Mouse (Mus musculus) neural tube, embryonic 13.5 days (tissue): ENCODE results near the gene Ggn. TPM values are rescaled to one million over a fixed set of nuclear protein-coding genes. Genes with fewer than 3 reads are reported as not detected.
"Not testable (repeated sequence)": the region's sequence is repeated elsewhere in the genome, so short reads cannot be mapped to it uniquely, and the experiment has no call there.

Source experiments
- ATAC-seq: fragments of 200-750 bp; cut with Nextera tagmentation; 2 replicates; pipeline ENCODE4 v1.8.0; 2017; ENCODE audit warnings: low read depth, mild to moderate bottlenecking, moderate TSS enrichment, moderate library complexity
- H3K27ac ChIP-seq: fragments of 300-500 bp; sonication (generic); replicated peaks from 2 replicates; pipeline ENCODE4 v1.5.1; 2015; ENCODE audit warnings: moderate library complexity, mild to moderate bottlenecking, inconsistent platforms
- H3K27me3 ChIP-seq: fragments of 300-500 bp; sonication (generic); 2 replicates; pipeline ENCODE4 v1.6.1; 2015; ENCODE audit warnings: mild to moderate bottlenecking, inconsistent platforms
- H3K36me3 ChIP-seq: fragments of 300-500 bp; sonication (generic); 2 replicates; pipeline ENCODE4 v1.6.1; 2015; ENCODE audit warnings: mild to moderate bottlenecking, inconsistent platforms
- H3K4me1 ChIP-seq: fragments of 300-500 bp; sonication (generic); replicated peaks from 2 replicates; pipeline ENCODE4 v1.6.1; 2015; ENCODE audit warnings: inconsistent platforms
- H3K4me2 ChIP-seq: fragments of 300-500 bp; sonication (generic); 2 replicates; pipeline ENCODE4 v1.6.1; 2015; ENCODE audit warnings: inconsistent platforms, mild to moderate bottlenecking, moderate library complexity
- H3K4me3 ChIP-seq: fragments of 300-500 bp; sonication (generic); 2 replicates; pipeline ENCODE4 v1.5.1; 2015; ENCODE audit warnings: mild to moderate bottlenecking, inconsistent platforms
- H3K9ac ChIP-seq: fragments of 300-500 bp; sonication (generic); 2 replicates; pipeline ENCODE4 v1.6.1; 2015; ENCODE audit warnings: moderate library complexity, mild to moderate bottlenecking, inconsistent platforms
- H3K9me3 ChIP-seq: fragments of 300-500 bp; sonication (generic); 2 replicates; pipeline ENCODE4 v1.6.1; 2016; ENCODE audit warnings: inconsistent platforms
- WGBS: fragments of 180-500 bp; shearing (Covaris S2); methylation state at CpG from one replicate; pipeline ENCODE4 v1.1.7; 2015; 5-methylcytosine and 5-hydroxymethylcytosine counted together
- polyA plus RNA-seq: library from polyadenylated mRNA; unstranded; fragments of >200 nt; fragmentation: Nextera tagmentation; extraction: Ambion mirVana; gene quantifications from 2 replicates; pipeline ENCODE4 v1.2.1, GENCODE M21; 2015

Ggn gene
- polyA plus RNA-seq, 1 experiment from 2014 or later, result 0.67 TPM

- H3K36me3 ChIP-seq, H3K9me3 ChIP-seq, ATAC-seq, H3K27me3 ChIP-seq, H3K9ac ChIP-seq: not testable (repeated sequence)
- Histone ChIP-seq H3K4me1 (peaks cover 22% of the 10 kb centered on the region), H3K4me2 (peak overlapping the region; percentile 52), H3K4me3 (peak overlapping the region; percentile 77; the same call in 1 of the 2 replicates), H3K27ac (peak overlapping the region; percentile 69; the same call in 1 of the 2 replicates)
- WGBS, result 96% methylated on average over 4 of the region's 4 CpGs
Observed at GRCm38 (mm10) chr7:29181323-29181722, 11.3 kb downstream of the Ggn start.

GRCm38 (mm10) chr7:29194230-29194629 is 24.2 kb downstream of the Ggn start:
- H3K9ac ChIP-seq, H3K27ac ChIP-seq, H3K4me2 ChIP-seq, H3K4me1 ChIP-seq, ATAC-seq, H3K9me3 ChIP-seq, H3K27me3 ChIP-seq, H3K36me3 ChIP-seq, H3K4me3 ChIP-seq: not testable (repeated sequence)
- 100% methylated on average over 1 of the region's 1 CpGs for WGBS

GRCm38 (mm10) chr7:29202577-29202976 is 32.6 kb downstream of the Ggn start:
- H3K9ac ChIP-seq, result no peak overlapping the region
- no peaks in the 10 kb centered on the region for H3K4me1 ChIP-seq
- H3K27me3 ChIP-seq, result no peaks in the 10 kb centered on the region
- H3K4me3 ChIP-seq, result no peak overlapping the region
- no peak overlapping the region for H3K27ac ChIP-seq
- WGBS, result 82% methylated on average over 6 of the region's 6 CpGs
- no peak overlapping the region for H3K4me2 ChIP-seq
- ATAC-seq, result no peak
- no peaks in the 10 kb centered on the region for H3K9me3 ChIP-seq
- H3K36me3 ChIP-seq, result no peaks in the 10 kb centered on the region

GRCm38 (mm10) chr7:29211013-29211412 is 41.0 kb downstream of the Ggn start:
- ATAC-seq, H3K9me3 ChIP-seq, H3K27ac ChIP-seq, H3K36me3 ChIP-seq, H3K9ac ChIP-seq: not testable (repeated sequence)
- H3K4me1 ChIP-seq, result peaks cover 24% of the 10 kb centered on the region
- peak overlapping the region; percentile 34 for H3K4me3 ChIP-seq
- peak overlapping the region; percentile 55 for H3K4me2 ChIP-seq
- H3K27me3 ChIP-seq, result peaks cover 17% of the 10 kb centered on the region
- WGBS, result 27% methylated on average over 15 of the region's 15 CpGs

GRCm38 (mm10) chr7:29211415-29212198 is 41.6 kb downstream of the Ggn start:
- H3K9me3 ChIP-seq, result no peaks in the 10 kb centered on the region
- H3K4me2 ChIP-seq, result peak overlapping the region; percentile 55
- H3K36me3 ChIP-seq, result no peaks in the 10 kb centered on the region
- peaks cover 17% of the 10 kb centered on the region for H3K27me3 ChIP-seq
- H3K4me3 ChIP-seq, result peak overlapping the region; percentile 34
- peaks cover 24% of the 10 kb centered on the region for H3K4me1 ChIP-seq
- ATAC-seq, result peak; percentile 30
- H3K9ac ChIP-seq, result peak overlapping the region; percentile 49
- H3K27ac ChIP-seq, result no peak overlapping the region
- 4% methylated on average over 34 of the region's 34 CpGs for WGBS

- WGBS, result 15% methylated on average over 26 of the region's 26 CpGs
- ATAC-seq, result no peak
- Histone ChIP-seq H3K9ac (no peak overlapping the region), H3K27ac (no peak overlapping the region), H3K9me3 (no peaks in the 10 kb centered on the region), H3K4me1 (peaks cover 24% of the 10 kb centered on the region), H3K4me2 (peak overlapping the region; percentile 55), H3K36me3 (no peaks in the 10 kb centered on the region), H3K27me3 (peaks cover 17% of the 10 kb centered on the region), H3K4me3 (peak overlapping the region; percentile 34; the same call in 1 of the 2 replicates)
Observed at GRCm38 (mm10) chr7:29212199-29212765, 42.3 kb downstream of the Ggn start.

GRCm38 (mm10) chr7:29212775-29213560 is 43.0 kb downstream of the Ggn start:
- H3K9me3 ChIP-seq, ATAC-seq, H3K36me3 ChIP-seq, H3K27ac ChIP-seq: not testable (repeated sequence)
- peaks cover 17% of the 10 kb centered on the region for H3K27me3 ChIP-seq
- peak overlapping the region; percentile 55 for H3K4me2 ChIP-seq
- H3K4me3 ChIP-seq, result peak overlapping the region; percentile 30
- WGBS, result 13% methylated on average over 40 of the region's 40 CpGs
- H3K9ac ChIP-seq, result 0 out of 2 replicates have a peak overlapping the region, but pooled peaks have one; percentile 41
- H3K4me1 ChIP-seq, result peaks cover 24% of the 10 kb centered on the region

GRCm38 (mm10) chr7:29213675-29214082 is 43.7 kb downstream of the Ggn start, which contains the start of gene Catsperg1:
TSS of gene Catsperg1 (minus strand) at chr7:29214035.
- peaks cover 17% of the 10 kb centered on the region for H3K27me3 ChIP-seq
- H3K9me3 ChIP-seq, result no peaks in the 10 kb centered on the region
- no peak within 1 kb of the TSS for H3K27ac ChIP-seq
- no peaks in the 10 kb centered on the region for H3K36me3 ChIP-seq
- H3K4me2 ChIP-seq, result peak within 1 kb of the TSS; percentile 55
- H3K4me1 ChIP-seq, result peaks cover 24% of the 10 kb centered on the region
- H3K9ac ChIP-seq, result 0 out of 2 replicates have a peak within 1 kb of the TSS, but pooled peaks have one; percentile 41
- ATAC-seq, result peak; percentile 76
- under 1% methylated on average over 20 of the region's 20 CpGs for WGBS
- peak within 1 kb of the TSS; percentile 30 for H3K4me3 ChIP-seq

- Histone ChIP-seq H3K4me3 (no peak overlapping the region), H3K27me3 (peaks cover 17% of the 10 kb centered on the region), H3K4me1 (peaks cover 24% of the 10 kb centered on the region), H3K27ac (no peak overlapping the region), H3K4me2 (peak overlapping the region; percentile 55), H3K36me3 (no peaks in the 10 kb centered on the region), H3K9me3 (no peaks in the 10 kb centered on the region), H3K9ac (no peak overlapping the region)
- no peak for ATAC-seq
- WGBS, result 63% methylated on average over 2 of the region's 2 CpGs
Observed at GRCm38 (mm10) chr7:29214236-29214635, 44.2 kb downstream of the Ggn start.

- Histone ChIP-seq H3K4me1 (peaks cover 24% of the 10 kb centered on the region), H3K4me3 (no peak overlapping the region), H3K27me3 (peaks cover 17% of the 10 kb centered on the region), H3K27ac (no peak overlapping the region), H3K9ac (no peak overlapping the region), H3K9me3 (no peaks in the 10 kb centered on the region; the same call in 1 of the 2 replicates), H3K36me3 (no peaks in the 10 kb centered on the region), H3K4me2 (no peak overlapping the region)
- no peak for ATAC-seq
- WGBS, result 42% methylated on average over 15 of the region's 15 CpGs
Observed at GRCm38 (mm10) chr7:29214846-29215245, 44.8 kb downstream of the Ggn start.
